In the genomic region with DNA sequence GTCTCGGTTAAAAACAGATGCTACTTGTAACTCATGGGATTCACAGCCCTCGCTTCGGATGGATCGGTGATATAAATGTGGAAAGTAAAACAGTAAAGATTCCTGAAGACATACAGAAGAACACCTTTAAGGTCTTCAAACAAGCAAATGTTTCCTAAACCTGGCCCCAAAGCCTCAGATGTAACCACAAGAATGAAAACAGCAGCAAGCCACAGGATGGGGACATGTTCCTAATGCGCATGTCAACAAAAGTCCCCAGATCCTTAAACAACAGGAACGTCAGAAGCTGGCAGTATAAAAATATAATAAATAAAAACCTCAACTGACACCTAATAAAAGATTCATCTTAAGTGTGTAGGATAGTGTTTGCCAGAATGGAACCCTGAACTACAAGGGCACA, we compare ENCODE assay signal across 22 mouse cellular contexts.
DNase-seq lines count a peak whose midpoint lies in the region; ATAC-seq lines count a peak whose summit lies in the region.
"Had no signal": no experiment of that assay in that cellular context is flagged by ENCODE, and none has a peak within 500 bp of the region (broad histone marks: within the 10 kb centered on the region; RNA-seq: fewer than 3 reads in every experiment).

No protein-coding gene starts in this region.

- H3K4me2 ChIP-seq in hindbrain, embryonic 14.5 days (replicated peaks), result no peak overlapping the region
- H3K4me2 ChIP-seq: embryonic facial prominence, embryonic 12.5 days; embryonic facial prominence, embryonic 15.5 days; heart, embryonic 11.5 days; hindbrain, embryonic 12.5 days had no signal

- 89% methylated on average over 6 of the region's 6 CpGs for WGBS in hindbrain, embryonic 14.5 days

- H3K4me3 ChIP-seq in hindbrain, embryonic 14.5 days (replicated peaks; ENCODE audit: low read length), result no peak overlapping the region
- H3K4me3 ChIP-seq: embryonic facial prominence, embryonic 12.5 days; embryonic facial prominence, embryonic 15.5 days; gastrocnemius, adult 2 months; hindbrain, embryonic 12.5 days had no signal

- no peak overlapping the region for H3K27ac ChIP-seq in hindbrain, embryonic 14.5 days
- H3K27ac ChIP-seq: embryonic facial prominence, embryonic 12.5 days; embryonic facial prominence, embryonic 15.5 days; gastrocnemius, adult 2 months; hindbrain, embryonic 12.5 days had no signal

- DNase-seq in heart, adult 11 months, result peak; percentile 31
- DNase-seq in heart, adult 18-20 months, result no peak
- peak; percentile 48 for DNase-seq in induced T-regulatory cell, adult 2 months (ENCODE audit: low read depth)
- DNase-seq in lung, postnatal 14 days, result no peak
- DNase-seq in kidney, adult 9 months, result no peak
- no peak for DNase-seq in hindbrain, embryonic 14.5 days (ENCODE audit: low spot score)
- DNase-seq: adrenal gland, adult 2 months; adrenal gland, postnatal 14 days; cerebellum, adult 11 months; cerebellum, adult 2 months; cerebellum, adult 9-11 months; cerebellum, postnatal 25 days; forebrain, postnatal 0 days; gastrocnemius, adult 2 months; gastrocnemius, postnatal 25 days had no signal

- H3K36me3 ChIP-seq in hindbrain, embryonic 14.5 days (replicated peaks; ENCODE audit: control insufficient read depth, insufficient read depth), result no peaks in the 10 kb centered on the region
- H3K36me3 ChIP-seq: embryonic facial prominence, embryonic 12.5 days; embryonic facial prominence, embryonic 15.5 days had no signal

- no peaks in the 10 kb centered on the region for H3K9me3 ChIP-seq in hindbrain, embryonic 14.5 days (ENCODE audit: control insufficient read depth, low read length)
- H3K9me3 ChIP-seq: embryonic facial prominence, embryonic 12.5 days; embryonic facial prominence, embryonic 15.5 days; hindbrain, embryonic 12.5 days had no signal

- H3K27me3 ChIP-seq in hindbrain, embryonic 14.5 days (ENCODE audit: control insufficient read depth, insufficient read depth, low read length), result no peaks in the 10 kb centered on the region
- H3K27me3 ChIP-seq: embryonic facial prominence, embryonic 12.5 days; embryonic facial prominence, embryonic 15.5 days; hindbrain, embryonic 12.5 days had no signal

- H3K9ac ChIP-seq in hindbrain, embryonic 14.5 days, result no peak overlapping the region
- H3K9ac ChIP-seq: embryonic facial prominence, embryonic 12.5 days; embryonic facial prominence, embryonic 15.5 days; forebrain, postnatal 0 days; hindbrain, embryonic 12.5 days had no signal

- peak; percentile 91 for ATAC-seq in CD4-positive, CD25-positive, alpha-beta regulatory T cell, adult 4 months
- ATAC-seq in hindbrain, embryonic 14.5 days (ENCODE audit: low FRiP score), result no peak
- ATAC-seq: forebrain, embryonic 14.5 days; forebrain, postnatal 0 days; hindbrain, embryonic 16.5 days had no signal

- no peaks in the 10 kb centered on the region for H3K4me1 ChIP-seq in hindbrain, embryonic 14.5 days (replicated peaks; ENCODE audit: control insufficient read depth, insufficient read depth, low read length)
- H3K4me1 ChIP-seq: embryonic facial prominence, embryonic 12.5 days; embryonic facial prominence, embryonic 15.5 days; hindbrain, embryonic 12.5 days had no signal

Comparison
In these comparisons a context has a peak if more than half of its experiments do, and no peak if none do; other contexts are left out.
1. DNase-seq: peak in heart, adult 11 months (single experiment) and induced T-regulatory cell, adult 2 months (single experiment); none in heart, adult 18-20 months (0 of 2), lung, postnatal 14 days (single experiment), kidney, adult 9 months (single experiment) and hindbrain, embryonic 14.5 days (single experiment).